In genomic region chr7:113219416-113219815, GRCm38 (mm10) we compare ENCODE assay signal across 14 mouse cellular contexts. TPM values are rescaled to one million over a fixed set of nuclear protein-coding genes. Genes with fewer than 3 reads are reported as not detected.
DNase-seq lines count a peak whose midpoint lies in the region; ATAC-seq lines count a peak whose summit lies in the region.
"Had no signal": no experiment of that assay in that cellular context is flagged by ENCODE, and none has a peak within 500 bp of the region (broad histone marks: within the 10 kb centered on the region; RNA-seq: fewer than 3 reads in every experiment).

No protein-coding gene starts in this region.

- H3K9ac ChIP-seq in kidney, embryonic 14.5 days (ENCODE audit: low read depth, low read length), result no peak overlapping the region
- H3K9ac ChIP-seq: heart, embryonic 12.5 days; hindbrain, embryonic 15.5 days; limb, embryonic 15.5 days had no signal

- no peaks in the 10 kb centered on the region for H3K9me3 ChIP-seq in kidney, embryonic 14.5 days (ENCODE audit: control insufficient read depth, low read length)
- H3K9me3 ChIP-seq: heart, embryonic 12.5 days; hindbrain, embryonic 15.5 days; limb, embryonic 15.5 days; megakaryocyte, embryonic 14.5 days had no signal

- DNase-seq in kidney, adult 18-20 months, result peak; percentile 45
- peak; percentile 43 for DNase-seq in ovary, postnatal 36 days (ENCODE audit: low spot score)
- DNase-seq in ovary, postnatal 14 days (ENCODE audit: low spot score), result no peak
- DNase-seq in adrenal gland, postnatal 36 days, result peak; percentile 58 to 70
- DNase-seq in mesoderm, embryonic 11.5 days (ENCODE audit: low read depth, low spot score), result peak; percentile 38
- no peak for DNase-seq in left cerebral cortex, postnatal 36 days (ENCODE audit: low spot score in 2 of 2)
- DNase-seq in thymus, postnatal 14 days, result no peak

- intact Hi-C loops in left cerebral cortex, postnatal 36 days (cut with DNase I), result no loop called here

- no peak overlapping the region for H3K27ac ChIP-seq in kidney, embryonic 14.5 days (ENCODE audit: low read depth, low read length)
- H3K27ac ChIP-seq: hindbrain, embryonic 15.5 days; limb, embryonic 15.5 days had no signal

- no peak for ATAC-seq in kidney, embryonic 14.5 days (ENCODE audit: low FRiP score, low TSS enrichment)
- ATAC-seq: forebrain, embryonic 16.5 days had no signal

- H3K4me1 ChIP-seq in kidney, embryonic 14.5 days (ENCODE audit: control insufficient read depth, insufficient read depth, low read length), result no peaks in the 10 kb centered on the region
- H3K4me1 ChIP-seq: limb, embryonic 15.5 days; megakaryocyte, embryonic 14.5 days had no signal

- no peaks in the 10 kb centered on the region for H3K36me3 ChIP-seq in kidney, embryonic 14.5 days (ENCODE audit: control insufficient read depth, insufficient read depth, low read length)
- H3K36me3 ChIP-seq: heart, embryonic 12.5 days; hindbrain, embryonic 15.5 days; limb, embryonic 15.5 days had no signal

- H3K4me2 ChIP-seq in kidney, embryonic 14.5 days (replicated peaks; ENCODE audit: low read depth, low read length), result no peak overlapping the region
- H3K4me2 ChIP-seq: heart, embryonic 12.5 days; hindbrain, embryonic 15.5 days; limb, embryonic 15.5 days had no signal

- no peaks in the 10 kb centered on the region for H3K27me3 ChIP-seq in kidney, embryonic 14.5 days (ENCODE audit: control insufficient read depth, insufficient read depth, low read length)
- H3K27me3 ChIP-seq: CH12.LX; heart, embryonic 12.5 days; hindbrain, embryonic 15.5 days had no signal

- 67% methylated on average over 13 of the region's 13 CpGs for WGBS in kidney, embryonic 14.5 days

- no peak overlapping the region for H3K4me3 ChIP-seq in kidney, embryonic 14.5 days (ENCODE audit: low read length)
- H3K4me3 ChIP-seq: heart, embryonic 12.5 days; hindbrain, embryonic 15.5 days; limb, embryonic 15.5 days; megakaryocyte, embryonic 14.5 days had no signal

RNA-seq across cellular contexts. Expression of gene Arntl, which starts 12.2 kb away (rescaled TPM):
- 8.0 and 11.2 TPM in 2 replicates for polyA plus RNA-seq in kidney, embryonic 14.5 days (2014; fragmentation: Nextera tagmentation; extraction: Ambion mirVana)
- 10 to 100 TPM in 1 of 2 experiments, 1 to 10 TPM in 1; 8.9 to 32.5 TPM for total RNA-seq in adrenal gland, postnatal 36 days (2021)
- 10 to 100 TPM; 34.9 to 39.3 TPM for total RNA-seq in left cerebral cortex, postnatal 36 days (2021)

Comparison
In these comparisons a context has a peak if more than half of its experiments do, and no peak if none do; other contexts are left out.
1. DNase-seq: peak in kidney, adult 18-20 months (single experiment), ovary, postnatal 36 days (single experiment), adrenal gland, postnatal 36 days (2 of 2) and mesoderm, embryonic 11.5 days (single experiment); none in ovary, postnatal 14 days (single experiment), left cerebral cortex, postnatal 36 days (0 of 2) and thymus, postnatal 14 days (single experiment).